ENCODE assay signal across 20 mouse cellular contexts in the genomic region with DNA sequence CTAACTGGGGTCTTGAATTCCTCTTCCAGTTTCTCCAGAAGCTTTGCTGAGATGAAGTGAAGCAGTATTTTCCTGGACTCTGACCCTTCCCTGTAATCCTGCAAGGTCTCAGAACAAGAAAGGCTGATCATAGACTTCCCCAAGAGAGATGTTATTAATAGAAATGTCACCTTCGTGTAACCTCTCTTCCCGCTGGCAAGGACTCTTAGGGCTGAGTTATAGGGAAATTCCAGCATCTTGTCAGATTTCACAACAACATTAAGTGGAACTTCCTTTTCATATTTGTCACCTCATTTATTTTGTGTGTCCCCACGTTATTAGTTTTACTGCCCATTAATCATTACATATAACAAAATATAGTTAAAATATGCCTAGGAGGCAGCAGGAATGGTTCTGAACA.
DNase-seq lines count a peak whose midpoint lies in the region; ATAC-seq and TF ChIP-seq lines count a peak whose summit lies in the region.
"Had no signal": no experiment of that assay in that cellular context is flagged by ENCODE, and none has a peak within 500 bp of the region (broad histone marks: within the 10 kb centered on the region; RNA-seq: fewer than 3 reads in every experiment).

No protein-coding gene starts in this region.

- no peak overlapping the region for H3K9ac ChIP-seq in heart, postnatal 0 days (replicated peaks; ENCODE audit: low read depth, low read length)
- no peak overlapping the region for H3K9ac ChIP-seq in liver, adult 2 months (ENCODE audit: low read depth, low read length)
- H3K9ac ChIP-seq: embryonic facial prominence, embryonic 12.5 days; hindbrain, embryonic 15.5 days; limb, embryonic 13.5 days; liver, embryonic 14.5 days; midbrain, embryonic 12.5 days; neural tube, embryonic 15.5 days; stomach, embryonic 15.5 days had no signal

- TF ChIP-seq CTCF in heart, postnatal 0 days (IDR thresholded peaks at IDR 0.05; ENCODE audit: low read depth) = no peak
- TF ChIP-seq CTCF in liver, adult 2 months (IDR thresholded peaks at IDR 0.05; ENCODE audit: low read depth, low read length) = no peak

- H3K9me3 ChIP-seq in heart, postnatal 0 days (replicated peaks; ENCODE audit: control insufficient read depth, low read length) = no peaks in the 10 kb centered on the region
- H3K9me3 ChIP-seq: embryonic facial prominence, embryonic 12.5 days; hindbrain, embryonic 15.5 days; limb, embryonic 13.5 days; midbrain, embryonic 12.5 days; neural tube, embryonic 15.5 days; stomach, embryonic 15.5 days had no signal

- H3K79me2 ChIP-seq in liver, adult 2 months (ENCODE audit: control insufficient read depth, insufficient read depth, low read length) = no peaks in the 10 kb centered on the region

- TF ChIP-seq EP300 in heart, postnatal 0 days (IDR thresholded peaks at IDR 0.05; ENCODE audit: low read depth) = no peak

- DNase-seq in heart, postnatal 0 days (ENCODE audit: low spot score) = peak; percentile 21
- DNase-seq in heart, postnatal 4 days = no peak
- DNase-seq in liver, adult 2 months (ENCODE audit: extremely low read depth, low read depth, low spot score) = peak; percentile 2
- DNase-seq in liver = no peak
- DNase-seq in forelimb bud, embryonic 11.5 days (ENCODE audit: low read depth, low spot score) = peak; percentile 41
- no peak for DNase-seq in right cerebral cortex, adult 2 months (ENCODE audit: low spot score in 2 of 2)
- DNase-seq: adrenal gland, adult 2 months; cerebellum, adult 2 months; cerebellum, postnatal 25 days; gastrocnemius, postnatal 36 days; right cerebral cortex, adult 18-20 months; thymus, postnatal 25 days had no signal

- WGBS in heart, postnatal 0 days = 15% methylated on average over 3 of the region's 3 CpGs
- 70% methylated on average over 3 of the region's 3 CpGs for WGBS in liver, adult 2 months

- ATAC-seq in heart, postnatal 0 days (ENCODE audit: insufficient read depth, low read depth) = no peak

- H3K4me1 ChIP-seq in heart, postnatal 0 days (ENCODE audit: control insufficient read depth, insufficient read depth) = no peaks in the 10 kb centered on the region
- H3K4me1 ChIP-seq in liver, adult 2 months (ENCODE audit: control insufficient read depth, insufficient read depth, low read length) = no peaks in the 10 kb centered on the region; the same call in 1 of the 2 replicates
- H3K4me1 ChIP-seq in brown adipose tissue, adult 24 weeks (ENCODE audit: control insufficient read depth, insufficient read depth, insufficient read length, low read length) = peaks cover 5% of the 10 kb centered on the region; the same call in 1 of the 2 replicates
- H3K4me1 ChIP-seq: hindbrain, embryonic 15.5 days; stomach, embryonic 15.5 days had no signal

- no peak overlapping the region for H3K4me2 ChIP-seq in heart, postnatal 0 days (ENCODE audit: low read depth, low read length)
- H3K4me2 ChIP-seq: embryonic facial prominence, embryonic 12.5 days; hindbrain, embryonic 15.5 days; limb, embryonic 13.5 days; midbrain, embryonic 12.5 days; neural tube, embryonic 15.5 days; stomach, embryonic 15.5 days had no signal

- no peaks in the 10 kb centered on the region for H3K27me3 ChIP-seq in heart, postnatal 0 days (ENCODE audit: control insufficient read depth, insufficient read depth, low read length)
- no peaks in the 10 kb centered on the region for H3K27me3 ChIP-seq in liver, adult 2 months (ENCODE audit: control insufficient read depth, insufficient read depth, low read length)
- H3K27me3 ChIP-seq: embryonic facial prominence, embryonic 12.5 days; hindbrain, embryonic 15.5 days; midbrain, embryonic 12.5 days; neural tube, embryonic 15.5 days; stomach, embryonic 15.5 days had no signal

- TF ChIP-seq POLR2A in liver, adult 2 months (IDR thresholded peaks at IDR 0.05; ENCODE audit: extremely low read depth, insufficient read depth, low read length) = no peak

- H3K27ac ChIP-seq in heart, postnatal 0 days (ENCODE audit: low read depth) = no peak overlapping the region
- no peak overlapping the region for H3K27ac ChIP-seq in liver, adult 2 months (replicated peaks; ENCODE audit: insufficient read depth, low read depth, low read length)
- H3K27ac ChIP-seq in brown adipose tissue, adult 24 weeks (replicated peaks; ENCODE audit: low read depth, low read length) = peak overlapping the region; percentile 63
- H3K27ac ChIP-seq: embryonic facial prominence, embryonic 12.5 days; hindbrain, embryonic 15.5 days; limb, embryonic 13.5 days; liver, embryonic 14.5 days; midbrain, embryonic 12.5 days; neural tube, embryonic 15.5 days; stomach, embryonic 15.5 days had no signal

- no peak overlapping the region for H3K4me3 ChIP-seq in heart, postnatal 0 days (ENCODE audit: low read depth, low read length)
- H3K4me3 ChIP-seq in liver, adult 2 months (ENCODE audit: insufficient read depth, low read depth, low read length) = no peak overlapping the region
- no peak overlapping the region for H3K4me3 ChIP-seq in brown adipose tissue, adult 24 weeks (ENCODE audit: insufficient read depth, low read depth, low read length)
- H3K4me3 ChIP-seq: embryonic facial prominence, embryonic 12.5 days; hindbrain, embryonic 15.5 days; limb, embryonic 13.5 days; midbrain, embryonic 12.5 days; neural tube, embryonic 15.5 days; stomach, embryonic 15.5 days had no signal

- H3K36me3 ChIP-seq in heart, postnatal 0 days (replicated peaks; ENCODE audit: control insufficient read depth, insufficient read depth, low read length) = no peaks in the 10 kb centered on the region
- no peaks in the 10 kb centered on the region for H3K36me3 ChIP-seq in liver, adult 2 months (ENCODE audit: control insufficient read depth, insufficient read depth, low read length)
- H3K36me3 ChIP-seq: embryonic facial prominence, embryonic 12.5 days; hindbrain, embryonic 15.5 days; limb, embryonic 13.5 days; midbrain, embryonic 12.5 days; neural tube, embryonic 15.5 days; stomach, embryonic 15.5 days had no signal

Comparison
In these comparisons a context has a peak if more than half of its experiments do, and no peak if none do; other contexts are left out.
1. DNase-seq: peak in heart, postnatal 0 days (single experiment), liver, adult 2 months (single experiment) and forelimb bud, embryonic 11.5 days (single experiment); none in heart, postnatal 4 days (single experiment), liver (single experiment) and right cerebral cortex, adult 2 months (0 of 2).